Mouse (Mus musculus) gastrocnemius, postnatal 36 days (tissue): ENCODE measurements at regions not wholly inside any gene's neighbourhood (a gene's known extent, or its start where the extent isn't known, plus 50 kb on each side); places are given as distances from the start of the nearest gene placed in this dataset.

ENCODE experiments used
- DNase-seq, 2 experiments: peaks; one replicate each; pipeline ENCODE4 v3.0.0; 2022
- intact Hi-C: fragments of 180-260 bp; cut with DNase I; formaldehyde crosslinking; loops from one replicate; pipeline ENCODE4 v1.15.1; 2025

DNA sequence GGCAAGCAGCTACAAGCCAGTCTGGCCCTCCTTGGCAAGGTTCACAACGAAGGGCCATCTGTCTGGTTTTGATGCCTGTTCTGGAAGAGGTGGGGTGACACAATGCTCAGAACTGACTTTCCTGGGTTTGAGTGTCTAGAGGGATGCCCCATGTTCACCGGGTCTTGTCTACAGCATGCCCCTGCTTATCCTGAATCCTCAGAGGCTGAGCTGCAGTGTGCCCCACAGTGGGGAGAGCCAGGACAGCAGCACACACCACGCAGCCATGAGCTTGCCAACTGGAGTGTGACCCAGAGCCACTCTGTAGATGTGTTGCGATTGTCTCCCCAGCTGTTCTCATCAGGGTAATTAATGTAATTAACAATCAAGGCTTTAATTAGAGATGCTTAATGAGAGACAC lies 66.1 kb upstream of the Sox11 start:
- DNase-seq: no peak
- intact Hi-C loops: no loop called here

- intact Hi-C loops: no loop called here
- no peak for DNase-seq
Observed at GRCm38 (mm10) chr12:27399392-27399791, 57.0 kb upstream of the Sox11 start.
